Mouse (Mus musculus) A20 (cell line): Measurements from ENCODE around the gene Mrpl55.

Experiments used
- DNase-seq: peaks from one replicate; pipeline ENCODE4 v3.0.0-alpha.2; 2011; ENCODE audit warnings: low read depth, low spot score

Mrpl55 gene

DNA sequence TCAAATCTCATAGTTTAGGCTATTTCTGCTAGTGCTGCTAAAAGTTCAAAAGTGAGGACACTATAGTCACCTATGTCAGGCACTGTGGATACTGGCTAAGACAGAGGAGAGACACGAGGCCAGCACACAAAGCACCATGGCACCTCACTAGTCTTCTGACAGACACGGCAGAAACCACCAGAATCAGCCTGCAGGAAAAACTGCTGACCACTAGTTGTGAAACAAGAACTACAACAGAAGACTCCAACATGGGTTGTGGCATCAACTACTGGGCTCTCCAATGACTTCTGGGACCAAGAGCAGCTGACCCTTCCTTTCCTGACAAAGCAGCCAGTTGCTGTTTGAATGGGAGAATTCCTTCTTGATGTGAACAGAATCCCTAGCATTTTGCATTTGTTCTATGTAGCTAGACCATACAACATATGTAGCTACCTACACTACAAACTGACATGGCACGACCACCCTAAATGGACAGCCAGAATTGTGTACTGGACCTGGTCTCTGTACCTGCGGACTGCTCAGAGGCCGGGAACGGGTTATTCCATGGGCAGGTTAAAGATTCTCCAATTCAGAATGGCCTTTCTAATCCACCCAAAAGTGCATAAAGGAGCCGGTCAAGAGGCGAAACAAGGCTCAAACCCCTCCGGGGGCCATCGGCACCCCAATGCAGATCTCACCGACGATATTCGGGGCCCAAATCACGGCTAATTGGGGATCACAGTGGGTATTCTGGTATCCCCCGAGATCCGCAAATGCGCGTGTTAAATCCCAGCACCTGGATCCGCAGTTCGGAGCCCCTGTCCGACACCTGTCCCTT is 24.7 kb downstream of the Mrpl55 start:
- peak; percentile 43 for DNase-seq

DNA sequence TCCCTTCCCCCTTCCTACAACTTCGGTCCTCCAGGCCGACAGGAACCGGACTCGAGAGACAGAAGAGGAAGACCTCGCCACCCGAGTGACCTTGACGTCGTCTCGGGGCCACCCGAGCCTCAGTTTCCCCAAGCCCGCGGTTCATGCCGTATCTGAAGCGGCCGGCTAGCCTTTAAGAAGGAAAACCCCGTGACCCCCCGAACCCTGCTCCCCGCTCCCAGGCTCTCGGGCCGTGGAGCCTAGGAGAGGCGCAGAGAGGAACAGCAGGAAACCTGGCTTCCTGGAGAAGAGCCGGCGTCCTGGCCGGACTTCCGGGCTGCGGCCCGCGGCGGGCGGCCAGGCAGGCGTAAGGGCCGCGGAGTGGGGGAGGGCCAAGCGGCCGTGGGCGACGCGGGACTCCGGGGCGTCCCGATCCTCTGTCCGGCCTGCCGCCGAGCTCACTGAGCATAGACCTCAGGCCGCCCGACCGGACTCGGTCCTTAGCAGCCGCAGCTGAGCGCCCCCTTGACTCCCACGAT is 25.4 kb downstream of the Mrpl55 start:
- peak; percentile 32 for DNase-seq

DNA sequence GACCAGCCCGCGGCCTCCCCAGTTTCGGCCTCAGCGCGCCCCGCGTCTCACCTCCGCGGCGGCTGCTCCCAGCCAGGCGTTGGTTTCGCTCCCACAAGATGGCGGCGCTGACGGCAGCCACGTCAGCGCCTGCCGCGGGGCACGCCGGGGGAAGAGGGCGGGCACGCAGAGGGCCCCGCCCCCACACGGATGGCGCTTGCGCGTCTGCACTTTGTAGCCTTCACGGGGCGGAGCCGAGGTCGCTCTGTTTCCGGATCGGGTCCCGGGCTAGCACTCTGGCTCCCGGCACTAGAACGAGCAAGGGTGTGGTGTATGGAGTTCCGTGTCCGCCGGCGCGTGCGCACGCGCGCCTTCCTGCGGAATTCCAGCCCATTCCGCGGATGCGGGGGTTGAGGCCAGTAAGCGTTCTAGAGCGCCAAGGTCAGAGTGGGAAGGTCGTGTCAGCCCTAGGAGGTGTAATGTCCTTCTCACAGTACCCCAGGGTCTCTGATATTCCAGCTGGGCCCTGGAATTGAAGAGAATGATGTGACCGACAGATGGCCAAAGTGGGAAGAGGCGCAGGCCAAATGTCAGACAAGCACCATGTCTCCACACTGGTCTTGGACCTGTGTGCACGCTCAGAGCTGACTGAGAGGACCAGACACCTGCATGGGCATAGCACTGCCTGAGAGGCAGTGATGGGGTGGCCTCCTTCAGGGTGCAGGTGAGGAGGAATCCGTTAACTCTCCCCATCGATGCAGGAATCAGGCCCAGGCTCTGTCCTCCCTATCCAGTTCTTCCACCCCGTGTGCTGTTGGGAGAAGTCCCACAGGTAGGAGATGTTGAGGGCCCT is 26.1 kb downstream of the Mrpl55 start, which contains the start of gene Arf1:
Gene Arf1, minus strand, starts transcription at position 149 of the 832 bp plus-strand sequence.
- peak; percentile 96 for DNase-seq

DNA sequence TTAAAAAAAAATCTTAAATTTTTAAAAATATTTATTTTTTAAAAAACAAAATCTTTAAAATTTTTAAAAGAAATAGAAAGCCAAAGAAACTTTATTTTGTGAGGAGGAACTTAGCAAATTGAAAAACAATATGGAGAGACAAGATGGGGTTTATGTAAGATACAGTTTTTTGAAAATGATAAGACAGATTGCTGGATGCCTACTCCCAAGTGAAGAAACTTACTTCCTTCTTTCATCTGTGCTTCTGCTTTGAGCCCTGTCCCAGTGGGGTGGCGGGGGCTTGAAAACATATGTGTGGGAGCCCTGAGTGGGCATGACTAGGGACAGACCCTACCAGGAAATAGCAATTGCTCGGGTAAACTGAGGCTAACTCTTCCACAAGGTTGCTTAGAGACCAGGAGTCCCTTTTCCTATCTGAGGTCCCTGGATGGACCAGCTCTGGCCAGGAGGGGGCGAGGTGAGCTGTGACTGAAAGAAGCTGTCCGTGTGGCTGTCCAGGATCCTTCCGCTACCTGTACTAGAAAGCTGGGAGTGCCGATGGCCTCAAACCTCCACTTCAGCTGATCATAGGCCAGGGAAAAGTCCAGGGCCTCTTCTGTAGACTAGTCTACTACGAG is 28.0 kb downstream of the Mrpl55 start:
- peak; percentile 70 for DNase-seq

DNA sequence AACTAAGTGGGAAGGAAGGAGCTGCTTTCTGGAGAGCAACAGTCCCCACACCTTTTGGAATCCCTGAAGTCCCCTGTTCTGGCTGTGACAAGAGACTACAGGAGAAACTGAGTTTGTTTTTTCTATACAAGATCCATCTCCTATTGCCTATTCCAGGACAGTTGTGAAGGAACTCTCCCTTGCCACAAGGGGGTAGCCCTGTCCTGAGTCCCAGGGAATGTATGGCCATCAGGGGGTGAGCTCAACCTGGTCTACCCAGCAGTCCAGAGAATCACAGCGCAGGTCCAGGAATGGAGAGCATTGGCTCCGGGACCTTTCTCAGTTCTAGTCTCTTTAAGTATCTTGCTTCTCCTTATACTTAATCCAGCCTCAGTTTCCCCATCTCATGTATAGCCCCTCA is 30.5 kb downstream of the Mrpl55 start:
- no peak for DNase-seq

DNA sequence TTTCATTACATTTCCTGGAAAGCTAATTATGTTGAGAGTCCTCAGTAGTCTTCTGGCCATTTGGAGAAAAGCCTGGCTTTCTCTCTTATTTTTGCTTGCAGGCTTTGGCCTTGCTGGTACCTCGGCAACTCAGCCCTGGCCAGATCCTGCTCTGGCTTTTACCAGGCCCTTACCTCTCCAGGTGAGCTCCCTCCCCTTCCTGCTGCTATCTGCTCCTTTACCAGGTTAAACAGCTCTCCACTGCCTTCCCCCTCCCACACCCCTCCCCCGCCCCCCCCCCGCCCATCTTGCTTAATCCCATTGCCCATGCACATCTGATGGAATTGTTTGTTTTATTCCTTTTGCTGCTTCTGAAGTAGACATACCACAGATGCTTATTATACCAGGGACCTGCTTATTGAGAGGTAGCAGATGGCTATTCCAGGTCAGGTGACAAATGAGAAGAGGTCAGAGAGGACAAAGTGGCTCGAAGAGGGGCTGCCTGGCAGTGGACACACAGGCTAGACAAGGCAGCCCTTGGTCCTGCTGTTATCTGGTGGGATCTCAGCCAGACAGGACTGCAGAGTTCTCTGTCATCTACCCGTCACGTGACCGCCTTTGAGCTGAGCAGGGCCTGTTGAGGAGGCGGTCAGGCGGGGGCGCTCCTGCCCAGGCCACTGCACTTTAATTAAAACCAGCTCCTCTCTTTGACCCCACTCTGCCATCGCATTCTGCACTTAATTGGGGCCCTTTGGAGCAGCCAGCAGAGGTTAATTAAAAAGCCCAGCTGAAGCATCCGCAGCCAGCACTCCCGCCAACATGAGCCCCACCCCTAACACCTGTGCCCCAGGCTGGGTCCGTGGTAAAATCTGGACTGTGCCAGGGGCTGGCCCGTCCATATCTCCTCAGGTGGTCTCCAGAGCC is 36.5 kb downstream of the Mrpl55 start:
- DNase-seq, result peak; percentile 50

DNA sequence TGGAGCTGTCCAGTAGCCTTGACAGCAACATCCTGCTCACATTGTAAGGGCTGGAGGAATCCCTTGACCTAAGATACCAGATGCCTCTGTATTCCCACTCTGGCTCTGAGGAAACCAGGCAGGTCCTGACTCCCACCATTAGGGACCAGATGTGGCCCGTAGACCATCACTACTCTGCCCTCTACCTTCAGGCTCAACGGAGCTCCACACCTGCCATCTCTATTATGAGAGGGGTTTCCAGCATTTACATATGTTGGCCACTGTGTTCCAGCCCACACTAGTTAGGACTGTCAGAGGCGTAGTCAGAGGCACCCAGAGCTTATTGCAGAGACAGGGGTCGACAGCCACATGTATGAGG is 37.1 kb downstream of the Mrpl55 start:
- no peak for DNase-seq

DNA sequence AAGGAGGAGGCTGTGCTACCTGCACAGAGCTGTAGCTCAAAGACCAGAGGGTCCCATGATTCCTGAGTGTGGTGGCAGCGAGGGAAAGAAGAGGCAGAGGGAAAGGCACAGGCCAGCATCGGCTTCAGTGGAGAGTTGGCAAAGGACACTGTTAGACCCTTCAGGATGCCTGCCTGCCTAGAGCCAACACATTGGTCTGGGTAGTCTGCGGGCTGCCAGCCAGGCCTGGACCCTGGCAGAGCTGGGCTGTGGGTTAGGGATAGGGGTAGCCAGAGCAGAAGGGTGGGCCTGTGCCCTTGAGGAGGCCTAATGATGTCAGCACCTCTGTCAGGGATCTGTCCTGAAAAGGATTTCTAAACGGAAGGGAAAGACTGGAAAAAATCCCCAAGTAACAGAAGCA is 37.5 kb downstream of the Mrpl55 start:
- DNase-seq, result no peak

DNA sequence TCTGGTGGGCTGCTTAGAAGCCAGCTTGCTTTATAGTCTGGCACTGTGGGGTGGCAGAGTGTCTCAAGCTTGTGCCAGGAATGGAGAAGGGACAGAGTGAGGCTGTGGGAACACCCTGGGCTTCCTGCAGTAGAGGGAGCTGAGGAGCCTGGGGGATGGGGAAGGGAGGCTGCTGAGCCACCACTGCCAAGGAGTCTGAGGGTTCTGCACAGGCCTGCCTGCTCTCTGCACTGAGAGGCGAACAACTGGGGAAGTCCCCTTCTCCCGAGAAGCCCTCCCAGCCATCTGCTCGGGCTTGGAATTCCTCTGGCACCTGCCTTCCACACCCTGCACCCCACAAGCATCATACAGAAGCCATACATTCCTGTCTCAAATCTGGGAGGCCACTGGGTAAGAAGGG is 39.6 kb downstream of the Mrpl55 start:
- no peak for DNase-seq

DNA sequence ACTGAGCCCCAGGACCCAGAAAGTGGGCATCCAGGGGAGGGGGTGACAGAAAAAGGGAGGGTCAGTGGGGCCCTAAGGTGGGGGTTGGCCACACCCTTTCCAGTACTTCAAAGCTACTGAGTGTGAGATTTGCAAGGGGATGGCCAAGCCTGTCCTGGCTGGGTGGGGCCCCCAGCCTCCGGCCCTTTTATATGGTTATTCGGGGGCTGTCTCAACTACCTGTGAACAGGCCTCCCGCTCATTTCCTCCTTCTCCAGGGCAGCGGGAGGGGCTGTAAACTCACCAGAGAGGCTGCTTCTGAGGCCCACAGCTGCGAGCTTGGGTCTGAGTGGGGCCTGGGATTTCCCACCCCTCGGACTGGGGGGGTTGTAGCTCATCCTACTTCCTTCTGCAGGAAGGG is 41.6 kb downstream of the Mrpl55 start:
- no peak for DNase-seq

DNA sequence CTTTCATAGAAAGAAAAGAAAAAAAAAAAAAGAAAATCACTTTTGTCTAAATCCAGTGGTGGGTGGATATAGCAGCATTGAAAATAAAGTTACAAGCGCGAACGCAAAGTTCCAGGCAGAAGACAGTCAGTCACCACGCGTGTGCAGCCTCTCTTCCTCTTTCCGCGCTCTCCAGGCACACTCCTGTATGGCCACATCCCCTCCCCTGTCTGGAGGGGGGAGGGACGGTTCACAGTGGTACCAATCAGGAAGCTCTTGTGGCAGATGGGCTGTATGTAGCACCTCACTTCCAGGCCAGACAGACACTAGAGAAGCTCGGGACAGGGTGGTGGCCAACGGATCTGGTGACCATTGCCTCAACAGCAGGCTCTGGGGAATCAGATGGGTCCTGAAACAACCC is 45.8 kb downstream of the Mrpl55 start:
- DNase-seq, result no peak
